Mouse (Mus musculus): ENCODE results near the gene Cd27.
A peak's percentile ranks its signal among the peaks of the same experiment; 100 is the strongest.

Cd27 gene

DNA sequence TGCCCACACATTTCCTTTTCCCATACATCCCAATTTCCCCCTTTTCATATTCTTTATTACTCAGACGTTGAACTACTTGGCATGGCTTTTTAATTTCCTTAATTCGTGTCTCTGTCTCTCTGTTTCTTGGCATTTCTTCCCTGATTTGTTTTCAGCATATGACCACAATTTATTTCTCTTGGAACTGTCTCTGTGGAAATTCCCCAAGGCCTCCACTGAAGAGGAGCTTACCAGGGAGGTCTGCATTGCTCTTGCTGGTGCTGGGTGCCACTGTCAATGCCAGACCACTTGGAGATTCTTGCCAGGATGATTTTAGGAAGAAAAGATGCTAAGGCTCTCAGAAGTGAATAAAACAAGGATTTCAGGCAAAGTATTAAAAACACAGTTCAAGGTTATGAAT, 24.2 kb downstream of the Cd27 start:
- DNase-seq = no peak

DNA sequence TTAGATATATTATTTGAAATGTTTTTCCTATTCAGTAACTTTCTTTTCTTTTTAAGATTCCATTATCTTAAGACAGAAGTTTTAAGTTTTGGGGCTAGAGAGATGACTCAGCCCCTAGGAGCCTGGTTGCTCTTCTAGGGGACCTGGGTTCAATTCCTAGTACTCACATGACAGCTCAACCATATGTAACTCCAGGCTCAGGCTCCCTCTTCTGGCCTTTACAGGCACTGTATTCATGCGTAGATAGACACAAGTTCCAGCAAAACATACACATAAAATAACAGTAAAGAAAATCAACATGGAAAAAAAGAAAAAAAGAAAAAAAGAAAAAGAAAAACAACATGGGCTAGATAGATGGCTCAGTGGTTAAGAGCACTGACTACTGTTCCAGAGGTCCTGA, 26.4 kb downstream of the Cd27 start:
- DNase-seq = no peak

DNA sequence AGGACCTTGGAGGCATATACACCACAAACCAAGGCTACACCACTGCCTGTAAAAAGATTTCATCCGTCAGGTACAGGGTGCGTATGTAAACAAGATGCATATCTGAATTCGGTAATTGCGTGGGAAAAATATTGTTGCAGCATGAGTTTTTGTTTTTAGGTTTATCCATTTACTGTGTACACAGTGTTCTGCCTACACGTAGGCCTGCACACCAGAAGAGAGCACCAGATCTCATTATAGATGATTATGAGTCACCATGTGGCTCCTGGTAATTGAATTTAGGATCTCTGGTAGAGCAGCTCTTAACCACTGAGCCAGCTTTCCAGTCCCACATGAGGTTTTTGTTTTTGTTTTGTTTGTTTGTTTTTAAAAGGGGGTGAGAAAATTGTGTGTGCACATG, 39.6 kb downstream of the Cd27 start:
- DNase-seq = no peak

DNA sequence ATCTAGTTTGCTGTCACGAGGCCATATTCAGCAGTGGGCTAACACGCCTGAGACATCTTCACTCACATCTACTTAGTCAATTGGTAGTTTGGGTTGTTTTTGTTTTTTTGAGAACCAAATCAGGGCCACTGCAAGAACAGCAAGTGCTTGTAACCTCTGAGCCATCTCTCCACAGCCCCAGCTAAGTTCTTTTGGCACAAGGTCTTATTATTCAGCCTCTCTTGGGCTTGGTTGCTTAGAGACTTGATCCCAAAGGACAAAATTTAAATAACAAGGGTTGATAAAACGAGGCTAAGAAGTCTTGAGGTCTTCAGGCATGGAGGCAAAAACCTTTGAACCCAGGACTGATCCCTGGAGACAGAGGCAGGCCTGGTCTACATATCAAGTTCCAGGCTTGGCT, 40.5 kb downstream of the Cd27 start:
- no peak for DNase-seq

DNA sequence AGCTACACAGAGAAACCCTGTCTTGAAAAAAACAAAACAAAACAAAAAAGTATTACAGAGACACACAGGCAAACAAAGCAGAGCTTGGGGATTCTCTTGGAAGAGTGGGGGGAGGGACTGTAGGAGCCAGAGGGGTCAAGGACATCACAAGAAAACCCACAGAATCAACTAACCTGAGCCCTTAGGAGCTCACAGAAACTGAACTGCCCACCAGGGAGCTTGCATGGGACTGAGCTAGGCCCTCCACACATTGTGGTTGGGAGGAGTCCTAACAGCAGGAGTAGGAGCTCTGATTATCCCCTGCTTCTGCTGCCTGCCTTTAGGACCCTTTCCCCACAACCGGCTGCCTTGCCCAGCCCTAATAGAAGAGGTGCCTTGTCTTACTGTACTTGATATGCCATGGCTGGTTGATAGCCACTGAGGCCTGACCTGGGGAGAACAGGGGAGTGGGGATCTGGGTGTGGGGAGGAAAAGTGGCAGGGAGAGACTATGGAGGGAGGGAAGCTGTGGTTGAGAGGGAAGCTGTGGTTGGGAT, 41.2 kb downstream of the Cd27 start:
- DNase-seq = no peak

DNA sequence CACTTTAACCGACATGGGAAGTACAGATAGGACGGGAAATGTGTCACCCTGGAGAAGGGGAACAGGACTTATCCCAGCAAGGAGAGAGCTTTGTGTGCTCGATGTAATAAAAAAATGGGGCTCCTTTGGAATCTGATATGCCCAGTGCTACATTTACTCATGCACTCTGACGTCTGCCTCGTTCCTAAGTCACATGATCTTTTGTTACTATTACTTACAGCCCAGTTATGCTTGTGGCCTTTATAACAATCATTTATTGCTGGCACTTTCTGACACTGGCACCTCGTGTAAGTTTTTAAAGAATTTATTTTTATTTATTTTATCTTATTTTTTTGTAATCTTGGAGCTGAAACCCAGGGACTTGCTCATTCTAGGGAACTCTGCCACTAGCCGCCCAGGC, 43.4 kb downstream of the Cd27 start:
- no peak for DNase-seq

DNA sequence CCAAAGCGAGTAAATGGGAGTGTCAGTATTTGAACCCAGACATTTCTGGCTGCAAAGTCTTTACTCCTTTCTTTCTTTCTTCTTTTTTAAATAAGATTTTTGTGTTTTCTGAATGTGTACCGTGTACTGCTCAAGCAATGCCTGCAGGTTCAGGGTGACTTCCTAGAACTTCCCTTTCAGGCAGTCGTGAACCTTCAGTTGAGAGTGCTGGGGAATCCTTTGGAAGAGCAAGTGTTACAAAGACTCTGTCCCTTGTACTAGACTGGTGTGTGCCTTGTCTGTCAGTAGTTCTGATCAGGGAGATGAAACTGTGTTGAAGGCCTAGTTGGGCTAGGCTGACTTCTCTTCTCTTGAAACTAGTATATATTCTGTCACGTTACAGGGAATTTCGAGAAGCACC, 44.0 kb downstream of the Cd27 start:
- no peak for DNase-seq

DNA sequence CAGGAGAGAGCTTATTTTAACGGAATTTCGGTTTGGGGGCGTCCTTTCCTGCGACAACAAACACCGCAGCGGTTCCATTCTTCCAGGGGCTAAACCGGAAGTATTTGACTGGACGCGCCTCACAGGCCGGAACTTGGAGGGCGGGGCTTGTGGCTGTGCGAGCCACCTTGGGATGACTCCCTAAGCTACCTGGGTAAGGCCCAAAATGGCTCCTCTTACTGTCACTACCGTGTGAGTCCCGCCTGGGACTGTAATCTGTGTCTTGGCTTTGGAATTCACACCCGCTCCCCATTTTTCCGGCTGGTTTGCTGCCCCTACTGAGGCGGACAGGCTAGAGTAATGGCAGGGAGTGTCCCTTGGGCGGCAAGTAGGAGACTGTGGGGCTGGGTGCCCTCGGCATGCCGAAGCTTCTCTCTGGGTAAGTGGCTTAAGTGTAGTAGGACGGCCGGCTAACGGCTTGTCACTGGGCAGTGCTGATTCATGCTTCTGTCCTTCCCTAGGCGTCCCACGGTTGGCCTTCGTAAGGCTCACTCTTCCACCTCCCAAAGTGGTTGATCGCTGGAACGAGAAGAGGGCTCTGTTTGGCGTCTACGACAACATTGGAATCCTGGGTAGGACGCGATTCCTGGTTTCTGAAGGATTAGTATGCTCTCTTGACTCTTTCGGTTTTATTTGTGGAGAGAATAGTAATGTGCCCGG, 44.6 kb downstream of the Cd27 start:
- peak; percentile 96 for DNase-seq

DNA sequence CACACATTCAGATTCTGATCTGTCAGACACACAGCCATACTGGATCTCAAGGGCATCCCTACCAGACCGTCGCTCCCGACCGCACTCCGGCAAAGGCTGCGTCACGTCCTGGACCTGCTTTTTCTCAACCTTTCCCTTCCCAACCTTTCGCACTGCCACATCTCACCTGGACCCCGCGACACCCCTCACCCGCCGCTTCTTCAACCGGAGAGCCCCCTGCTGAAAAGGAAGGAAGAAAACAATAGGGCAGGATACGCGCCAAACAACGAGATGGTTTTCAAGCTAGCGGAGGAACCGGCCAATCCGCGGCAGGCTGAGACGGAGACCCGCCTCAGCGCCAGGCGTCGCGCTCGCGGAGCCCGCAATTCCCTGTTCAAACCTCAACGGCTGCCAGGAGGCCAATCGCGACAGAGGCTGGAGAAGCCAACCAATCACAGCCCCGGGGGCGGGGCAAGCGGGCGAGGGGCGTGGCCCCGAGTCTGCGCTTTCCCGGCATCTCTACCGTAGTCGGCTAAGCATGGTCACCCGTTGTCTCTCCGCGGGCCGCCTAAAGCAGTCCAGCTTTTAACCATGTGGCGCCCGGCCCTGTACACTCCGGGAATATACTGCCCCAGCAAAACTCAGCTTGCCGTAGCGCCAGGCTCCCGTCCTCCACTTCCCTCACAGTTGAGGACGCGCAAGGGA, 45.3 kb downstream of the Cd27 start, which contains the start of the genes Ncapd2 and Mrpl51:
TSS of gene Ncapd2 (minus strand) at position 370 of the 684 bp plus-strand sequence.
TSS of gene Mrpl51 (plus strand) at position 470 of the 684 bp plus-strand sequence.
- DNase-seq = peak; percentile 99

DNA sequence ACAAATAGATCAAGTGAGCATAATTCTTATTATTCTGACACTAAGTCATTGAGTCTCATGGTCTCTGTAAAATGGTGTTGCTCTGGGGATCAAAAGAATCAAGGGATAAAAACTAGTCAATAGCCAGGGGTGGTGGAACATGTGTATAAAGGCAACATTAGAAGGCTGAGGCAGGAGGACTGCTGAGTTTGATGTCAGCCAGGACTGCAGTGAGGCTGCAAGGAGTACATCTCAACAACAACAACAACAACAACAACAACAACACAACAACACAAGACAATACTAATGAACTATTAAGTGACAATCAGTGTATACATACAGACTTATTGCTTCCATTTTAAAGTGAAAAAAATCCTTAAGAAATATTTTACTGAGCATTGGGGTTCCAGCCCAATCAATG, 46.0 kb downstream of the Cd27 start:
- DNase-seq = no peak

DNA sequence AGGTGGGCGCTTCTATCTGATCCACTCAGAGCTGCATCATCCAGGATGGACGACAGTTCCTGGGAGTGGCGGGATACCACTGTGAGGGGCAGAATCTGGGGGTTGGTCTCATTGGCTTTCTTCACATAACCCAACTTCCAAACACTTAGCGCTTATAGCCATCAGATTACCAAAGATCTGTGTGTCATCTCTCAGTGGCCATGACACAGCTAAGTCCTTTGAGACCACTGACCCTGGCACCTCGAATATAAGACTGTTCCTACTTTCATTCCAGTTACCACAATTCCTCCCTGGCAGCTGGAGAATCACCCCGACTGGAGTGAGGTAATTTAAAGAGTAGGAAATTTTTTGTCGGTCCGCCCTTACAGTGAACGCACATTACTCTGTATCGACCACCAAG, 50.6 kb downstream of the Cd27 start:
- no peak for DNase-seq

All from kidney, postnatal 10 days (tissue).